Mouse (Mus musculus) hematopoietic stem cell, adult 5-6 weeks (primary cell): ENCODE data around the gene Mrpl42. TPM values are rescaled to one million over a fixed set of nuclear protein-coding genes. Genes with fewer than 3 reads are reported as not detected.
"Not testable (repeated sequence)": the region's sequence is repeated elsewhere in the genome, so short reads cannot be mapped to it uniquely, and the experiment has no call there.

Experiments used
- ATAC-seq, 2 experiments: fragments of 125-278 bp in 1 of 2; replicated peaks in 1 of 2; 2 replicates each; pipeline ENCODE4 v1.8.0; 2016 to 2017; ENCODE audit warnings: inconsistent platforms in 2 of 2, mild to moderate bottlenecking in 2 of 2, moderate number of reproducible peaks in 2 of 2, low read depth in 1 of 2, moderate TSS enrichment in 1 of 2; ENCODE audit not compliant: low FRiP score in 2 of 2, poor library complexity in 2 of 2, severe bottlenecking in 2 of 2, insufficient read depth in 1 of 2, low TSS enrichment in 1 of 2
- total RNA-seq: library from RNA; stranded (forward); fragments of 172-1452, 232-1000 nt; gene quantifications from 2 replicates; pipeline ENCODE4 v1.2.3, GENCODE M21; 2017

The Mrpl42 gene
- 135 and 186 TPM in 2 replicates for total RNA-seq

GRCm38 (mm10) chr10:95501463-95502081 is at the start of gene Mrpl42:
Gene Mrpl42, minus strand, starts transcription at chr10:95501940.
- ATAC-seq, result peak; percentile 98

DNA sequence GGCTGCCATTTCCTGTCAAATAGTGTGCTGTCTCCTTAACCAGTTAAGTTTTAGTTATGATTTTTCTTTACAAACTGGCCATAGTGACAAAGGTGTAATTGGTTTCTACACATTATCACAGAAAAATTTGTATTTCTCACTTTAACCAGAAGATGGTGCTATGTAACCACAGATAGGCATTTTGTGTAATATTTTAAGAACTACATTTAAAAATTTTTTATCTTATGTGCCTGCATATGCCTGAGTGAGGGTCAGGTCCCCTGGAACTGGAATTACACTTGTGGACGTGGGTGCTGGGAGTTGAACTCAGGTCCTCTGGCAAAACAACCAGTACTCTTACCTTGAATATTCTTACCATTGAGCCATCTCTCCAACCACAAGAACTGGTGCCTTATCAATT is 48.8 kb upstream of the Mrpl42 start:
- ATAC-seq, result no peak

DNA sequence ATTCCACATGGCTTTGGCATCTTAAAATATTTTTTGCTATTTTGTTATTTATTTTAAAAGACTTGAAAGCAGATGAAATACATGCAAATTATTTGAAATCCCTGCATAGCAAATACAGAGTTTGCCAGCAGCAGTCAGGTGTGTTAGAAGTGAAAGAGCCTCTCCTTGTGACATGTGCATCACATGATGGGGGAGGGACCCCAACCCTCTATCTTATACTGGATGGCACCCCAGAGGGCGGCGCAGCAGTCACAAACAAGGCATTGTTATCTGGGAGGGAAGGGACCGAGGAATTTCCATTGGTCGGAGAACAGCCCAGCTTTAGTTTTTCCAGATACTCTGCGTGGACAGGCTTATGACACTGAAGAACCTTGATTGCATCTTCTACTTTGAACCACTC is 47.3 kb upstream of the Mrpl42 start:
- ATAC-seq, result not testable (repeated sequence)

DNA sequence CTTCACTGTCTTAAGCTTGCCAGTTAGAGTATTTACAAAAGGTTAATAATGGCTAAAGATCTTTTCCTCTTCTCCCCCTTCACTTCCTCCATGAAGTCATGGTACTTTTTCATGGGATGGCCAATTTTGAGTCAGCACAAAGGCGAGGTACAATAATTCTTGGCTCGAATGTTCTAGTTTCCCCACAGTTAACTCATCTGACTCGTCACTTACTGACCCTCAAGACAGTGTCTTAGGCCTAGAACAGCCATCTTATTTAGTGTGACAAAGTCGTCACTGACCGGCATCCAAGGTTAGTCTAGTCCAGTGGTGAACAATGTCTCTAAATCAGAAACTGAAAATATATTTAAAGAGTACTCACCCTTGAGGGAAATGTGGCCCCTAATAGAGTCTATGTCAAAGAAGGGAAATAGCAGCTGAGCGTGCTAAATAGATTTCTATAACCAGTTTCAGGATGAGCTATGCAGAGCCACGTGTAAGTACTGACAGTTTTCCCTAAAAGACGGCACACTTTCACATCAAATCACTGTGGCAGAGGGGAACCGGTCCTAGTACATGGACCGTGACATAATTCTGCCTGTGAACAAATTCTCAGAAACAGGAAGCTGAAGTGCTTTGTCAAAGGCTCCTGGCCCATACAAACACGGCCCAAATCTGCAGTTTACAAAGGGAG is 46.5 kb upstream of the Mrpl42 start:
- no peak for ATAC-seq

DNA sequence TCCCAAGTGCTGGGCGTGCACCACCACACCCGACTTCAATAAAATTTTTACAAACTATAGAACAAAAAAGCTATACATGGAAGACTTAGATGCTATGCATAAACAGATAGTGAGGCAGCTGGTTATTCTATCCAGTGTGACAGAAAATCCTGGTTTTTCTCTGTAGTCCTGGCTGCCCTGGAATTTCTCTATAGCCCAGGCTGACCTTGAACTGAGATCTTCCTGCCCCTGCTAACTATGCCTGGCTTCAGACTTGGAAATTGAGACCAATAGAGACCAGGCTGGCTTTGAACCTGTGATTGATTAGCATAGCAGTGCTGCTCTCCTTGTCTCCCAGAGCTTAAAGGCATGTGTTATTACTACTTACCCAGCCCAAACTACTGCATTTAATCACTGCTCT is 44.4 kb upstream of the Mrpl42 start:
- ATAC-seq, result no peak

DNA sequence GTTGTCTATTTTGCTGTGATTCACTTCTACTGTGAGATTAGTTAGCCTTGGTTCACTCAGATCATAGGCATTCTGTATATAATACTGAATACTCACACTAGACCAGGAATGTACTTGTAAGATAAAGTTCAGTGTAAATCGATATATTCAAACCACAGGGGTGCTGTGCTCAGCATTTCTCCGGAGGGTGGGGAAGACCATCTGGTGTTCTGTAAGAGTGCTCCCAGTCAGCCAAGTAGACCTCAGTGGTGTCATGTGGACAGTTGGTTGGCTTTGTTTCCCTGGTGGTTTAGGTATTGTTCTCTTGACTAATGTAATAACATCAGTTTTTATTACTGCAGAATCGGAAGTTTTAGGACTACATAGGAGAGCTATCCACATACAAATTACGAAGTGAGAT is 43.3 kb upstream of the Mrpl42 start:
- no peak for ATAC-seq

GRCm38 (mm10) chr10:95544651-95545050 is 42.9 kb upstream of the Mrpl42 start:
- ATAC-seq, result no peak

DNA sequence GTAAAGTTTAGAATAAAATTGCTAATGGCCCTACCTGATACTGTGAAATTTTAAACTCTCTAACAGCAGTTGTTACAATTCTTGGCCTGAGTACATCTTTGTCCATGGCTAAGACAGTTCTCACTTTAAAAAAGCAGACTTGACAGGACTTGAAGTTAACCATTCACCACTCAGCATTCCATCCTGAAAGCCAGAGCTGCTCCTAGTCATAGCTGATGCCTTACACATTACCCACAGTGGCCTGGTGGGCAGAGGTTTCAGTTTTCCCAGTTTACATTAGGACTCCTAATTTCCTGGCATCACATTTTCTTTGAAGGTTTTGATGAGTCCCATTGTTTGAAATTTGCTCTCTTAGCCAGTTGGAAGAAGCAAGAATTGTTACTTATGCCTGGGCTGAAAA is 42.3 kb upstream of the Mrpl42 start:
- ATAC-seq, result no peak

GRCm38 (mm10) chr10:95543377-95543776 is 41.6 kb upstream of the Mrpl42 start:
- ATAC-seq, result no peak

DNA sequence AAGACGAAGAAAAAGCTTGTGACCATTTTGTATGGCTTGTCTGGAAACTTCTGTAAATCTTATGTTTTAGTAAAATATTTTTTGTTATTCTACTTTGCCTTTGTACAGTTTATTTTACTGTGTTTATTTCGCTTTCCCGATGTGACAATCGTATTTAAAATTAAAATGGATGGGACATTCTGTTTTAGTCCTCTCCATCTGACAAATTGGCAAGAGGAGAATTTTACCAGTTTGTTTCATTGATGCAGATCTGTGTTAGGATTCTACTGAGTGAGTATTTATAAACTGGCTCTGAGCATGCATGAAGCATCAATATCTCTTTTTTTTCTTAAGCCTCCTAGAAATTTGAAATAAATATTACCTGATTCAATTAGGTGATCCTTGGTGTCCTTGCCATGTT is 41.2 kb upstream of the Mrpl42 start:
- ATAC-seq, result no peak

GRCm38 (mm10) chr10:95539841-95540240 is 38.1 kb upstream of the Mrpl42 start:
- ATAC-seq, result no peak

DNA sequence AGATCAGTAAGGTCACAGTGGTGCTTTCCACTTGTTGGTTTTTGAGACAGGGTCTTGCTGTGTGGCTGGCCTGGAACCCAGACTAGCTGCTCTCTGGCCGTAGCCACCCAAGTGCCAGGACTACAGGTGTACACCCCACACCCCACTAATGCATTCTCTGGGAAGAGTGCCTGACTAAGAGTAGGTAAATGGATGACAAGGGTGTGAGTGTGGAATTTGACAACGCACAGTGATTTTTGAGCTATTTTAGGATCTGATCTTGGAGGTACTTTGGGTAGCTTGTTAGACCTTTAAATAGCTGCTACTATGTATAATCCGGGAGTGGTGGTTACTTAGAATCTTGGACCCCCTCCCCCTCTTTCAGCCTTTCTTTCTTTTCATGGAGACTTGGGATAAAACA is 37.5 kb upstream of the Mrpl42 start:
- no peak for ATAC-seq

DNA sequence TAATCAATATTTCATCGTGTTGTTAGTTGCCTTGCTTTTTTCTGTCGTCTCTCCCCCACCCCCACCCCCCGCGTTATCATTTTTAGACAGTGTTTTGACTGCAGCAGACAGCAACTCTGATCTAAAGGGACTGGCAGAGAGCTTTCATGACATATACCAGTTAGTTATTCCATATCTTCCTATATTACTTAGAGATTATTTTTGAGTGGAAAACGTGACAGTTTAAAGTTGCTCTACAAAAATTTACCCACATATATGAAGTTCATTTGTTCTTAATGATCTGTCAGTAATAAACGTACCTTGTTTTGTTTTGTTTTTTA is 34.4 kb upstream of the Mrpl42 start:
- no peak for ATAC-seq

DNA sequence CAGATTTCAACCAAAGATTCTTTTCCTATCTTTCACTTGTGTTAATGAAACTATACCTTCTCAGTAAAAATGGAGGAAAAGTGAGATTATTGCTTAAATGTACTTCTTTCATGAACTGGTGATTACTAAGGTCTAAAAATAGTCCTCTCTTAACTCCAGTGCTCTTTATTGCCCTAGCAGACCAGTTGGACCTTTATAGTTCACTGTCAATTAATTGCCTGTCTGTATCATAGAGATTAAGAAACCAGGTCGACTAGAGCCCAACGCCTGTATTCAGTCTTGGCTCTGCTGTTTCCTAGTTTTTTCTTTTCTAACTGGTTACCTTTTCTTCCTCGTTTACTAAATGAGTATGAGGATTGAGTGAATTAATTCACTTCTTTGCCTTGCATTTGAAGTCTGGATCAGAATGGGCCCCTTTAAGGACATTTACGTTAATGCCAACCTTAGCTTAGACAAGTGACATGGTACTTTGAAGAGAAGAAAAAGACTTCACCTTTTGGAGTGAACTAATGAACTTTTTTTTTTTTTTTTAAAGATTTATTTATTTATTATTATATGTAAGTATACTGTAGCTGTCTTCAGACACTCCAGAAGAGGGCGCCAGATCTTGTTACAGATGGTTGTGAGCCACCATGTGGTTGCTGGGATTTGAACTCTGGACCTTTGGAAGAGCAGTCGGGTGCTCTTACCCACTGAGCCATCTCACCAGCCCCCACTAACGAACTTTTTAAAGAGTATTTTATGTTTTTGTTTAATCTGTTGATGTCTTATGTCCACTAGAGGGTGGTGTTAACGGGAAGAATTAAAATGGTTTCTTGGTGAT is 33.9 kb upstream of the Mrpl42 start:
- no peak for ATAC-seq

DNA sequence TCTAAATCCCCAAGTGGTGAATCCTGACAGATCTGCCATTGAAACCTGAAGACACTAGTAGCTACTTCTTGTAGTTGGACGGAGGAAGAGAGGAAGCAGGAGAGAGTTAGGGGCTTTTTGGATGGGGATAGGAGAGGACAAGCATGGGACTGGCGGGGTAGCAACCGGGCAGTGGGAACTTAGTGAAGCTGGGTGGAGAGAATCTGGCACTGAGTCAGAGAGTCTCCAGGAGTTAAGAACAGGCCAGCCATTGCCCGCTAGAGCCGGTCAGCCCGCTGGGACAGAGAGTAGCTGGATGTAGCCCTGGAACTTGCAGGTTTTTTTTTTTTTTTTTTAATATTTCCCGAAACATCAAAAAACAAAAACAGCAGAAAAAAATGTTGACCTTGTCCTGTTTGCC is 31.6 kb upstream of the Mrpl42 start:
- no peak for ATAC-seq

DNA sequence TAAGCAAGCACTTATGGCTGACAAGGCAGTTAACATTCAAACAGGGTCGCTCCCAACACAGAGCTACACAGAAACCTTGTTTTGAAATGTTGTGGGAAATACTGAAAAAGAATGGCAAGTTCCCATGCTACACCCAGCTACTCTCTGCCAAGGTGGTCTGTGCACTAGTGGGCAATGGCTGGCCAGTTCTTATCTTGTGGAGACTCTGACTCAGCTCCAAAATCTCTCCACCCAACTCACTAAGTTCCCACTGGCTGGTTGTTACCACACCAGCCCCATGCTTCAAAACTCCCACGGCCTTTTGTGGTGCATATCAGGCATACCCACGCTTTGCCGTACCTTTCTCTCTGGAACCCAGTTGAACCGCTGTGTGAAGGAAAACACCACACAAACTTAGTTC is 31.2 kb upstream of the Mrpl42 start:
- ATAC-seq, result no peak

GRCm38 (mm10) chr10:95530551-95531121 is 28.9 kb upstream of the Mrpl42 start:
- no peak for ATAC-seq

GRCm38 (mm10) chr10:95526495-95527122 is 24.9 kb upstream of the Mrpl42 start:
- ATAC-seq, result peak; percentile 49 to 64; a peak in 2 of 4 replicates
